Mouse (Mus musculus) liver, adult (tissue): Measurements from ENCODE around the gene Ethe1.
A peak's percentile ranks its signal among the peaks of the same experiment; 100 is the strongest.

ENCODE experiments used
- GATA4 ChIP-seq: IDR thresholded peaks from 2 replicates; pipeline ENCODE4 v1.6.1; 2014; ENCODE audit warnings: mild to moderate bottlenecking, low read length; ENCODE audit not compliant: insufficient replicate concordance

Gene Ethe1

DNA sequence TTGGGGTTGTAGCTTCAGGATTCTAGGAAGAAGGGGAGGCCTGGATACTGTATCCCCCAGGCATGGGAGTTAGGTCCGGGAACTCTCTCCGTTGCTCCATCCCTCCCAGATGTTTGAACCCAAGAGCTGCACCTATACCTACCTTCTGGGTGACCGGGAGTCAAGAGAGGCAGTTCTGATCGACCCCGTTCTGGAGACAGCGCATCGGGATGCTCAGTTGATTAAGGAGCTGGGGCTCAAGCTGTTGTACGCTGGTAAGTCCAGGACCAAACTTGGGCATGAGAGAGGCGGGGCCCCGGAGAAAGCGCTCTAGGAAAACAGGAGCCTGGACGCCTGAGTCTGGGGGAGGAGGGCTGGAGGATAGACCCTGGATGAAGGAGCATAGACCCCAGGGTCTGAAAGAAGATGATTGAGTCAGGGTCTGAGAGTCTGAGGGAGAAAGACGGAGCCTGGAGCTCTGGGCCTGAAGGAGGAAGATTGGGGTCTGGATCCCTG, 7.0 kb downstream of the Ethe1 start:
- no peak for TF ChIP-seq GATA4

GRCm38 (mm10) chr7:24595464-24595863, 8.1 kb downstream of the Ethe1 start:
- no peak for TF ChIP-seq GATA4

GRCm38 (mm10) chr7:24598121-24598520, 10.8 kb downstream of the Ethe1 start:
- no peak for TF ChIP-seq GATA4

- TF ChIP-seq GATA4: no peak
These were observed 12.1 kb downstream of the Ethe1 start for GRCm38 (mm10) chr7:24599211-24600067.

GRCm38 (mm10) chr7:24600941-24601597, 13.7 kb downstream of the Ethe1 start:
- peak; percentile 66; the same call in 1 of the 2 replicates for TF ChIP-seq GATA4

DNA sequence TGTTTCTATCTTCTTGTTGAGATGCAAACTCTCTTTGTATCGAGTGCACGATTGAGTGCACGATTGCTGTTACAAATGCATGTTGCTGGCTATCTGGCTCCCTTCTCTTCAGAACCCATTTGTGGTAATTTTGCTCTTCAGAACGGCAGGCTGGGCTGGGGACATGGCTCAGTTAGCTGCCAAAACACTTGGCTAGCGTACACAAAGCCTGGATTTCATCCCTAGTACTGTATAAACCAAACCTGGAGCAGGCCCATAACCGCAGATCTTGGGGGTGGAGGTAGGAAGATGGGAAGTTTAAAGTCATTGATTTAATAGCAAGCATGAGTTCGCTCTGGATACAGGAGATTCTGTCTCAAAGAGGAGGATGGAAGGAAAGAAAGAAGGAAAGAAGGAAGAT, 18.2 kb downstream of the Ethe1 start:
- no peak for TF ChIP-seq GATA4

DNA sequence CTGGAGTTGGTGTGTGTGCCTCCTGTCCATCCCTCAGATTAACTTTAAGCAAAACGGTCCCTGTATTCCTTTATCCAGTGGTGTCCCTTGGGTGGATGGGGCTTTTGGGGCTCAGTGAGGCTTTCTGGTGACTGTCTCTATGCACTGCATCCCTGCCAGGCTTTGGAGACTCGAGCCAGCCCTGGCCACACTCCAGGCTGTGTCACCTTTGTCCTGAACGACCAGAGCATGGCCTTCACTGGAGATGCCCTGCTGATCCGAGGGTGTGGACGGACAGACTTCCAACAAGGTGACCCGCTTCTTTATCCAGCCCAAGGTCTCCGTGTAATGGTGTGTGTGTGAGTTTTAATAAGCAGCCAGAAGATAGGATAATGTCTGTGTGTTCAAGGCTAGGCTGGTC, 18.7 kb downstream of the Ethe1 start:
- peak; percentile 12; the same call in 1 of the 2 replicates for TF ChIP-seq GATA4

- no peak for TF ChIP-seq GATA4
These were observed 20.7 kb downstream of the Ethe1 start for GRCm38 (mm10) chr7:24608017-24608416.

GRCm38 (mm10) chr7:24608561-24608960, 21.2 kb downstream of the Ethe1 start:
- TF ChIP-seq GATA4: no peak

DNA sequence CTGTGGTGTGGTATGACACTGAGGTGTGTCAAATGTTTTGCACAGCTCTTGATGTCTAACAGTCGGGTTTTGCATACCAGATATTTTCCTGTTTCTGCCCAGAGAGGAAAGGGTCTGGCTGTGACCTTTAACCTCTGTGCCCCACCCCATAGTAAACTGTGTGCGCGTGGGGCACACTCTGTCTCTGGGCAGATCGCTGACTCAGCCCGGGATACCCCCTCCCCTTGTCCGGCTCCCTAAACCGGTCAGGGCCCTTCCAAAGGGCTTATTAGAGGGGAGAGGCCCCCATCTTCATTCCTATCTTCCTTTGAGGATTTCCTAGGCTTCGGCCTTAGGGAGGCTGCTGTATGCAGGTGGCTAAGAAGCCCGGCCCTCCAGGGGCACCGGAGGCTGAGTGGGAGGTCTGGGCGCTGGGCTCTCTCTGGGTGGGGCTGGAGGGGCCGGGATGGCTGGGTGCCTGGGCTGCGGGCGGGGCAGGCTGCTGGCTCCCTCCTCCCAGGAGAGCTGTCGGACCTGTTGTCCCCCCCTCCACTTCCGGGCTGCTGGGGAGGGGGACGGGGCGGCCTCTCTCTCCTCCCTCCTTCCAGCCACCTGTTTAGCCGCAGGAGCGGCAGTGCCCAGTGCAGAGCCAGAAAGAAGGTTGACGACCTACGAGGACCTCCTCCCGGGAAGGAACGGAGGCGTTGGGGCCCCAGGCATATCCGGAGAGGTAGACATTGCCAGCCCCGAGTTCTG, 23.0 kb downstream of the Ethe1 start, which contains the start of gene Phldb3:
Gene Phldb3 (plus strand): TSS at position 620 of the 735 bp plus-strand sequence.
- TF ChIP-seq GATA4: no peak

DNA sequence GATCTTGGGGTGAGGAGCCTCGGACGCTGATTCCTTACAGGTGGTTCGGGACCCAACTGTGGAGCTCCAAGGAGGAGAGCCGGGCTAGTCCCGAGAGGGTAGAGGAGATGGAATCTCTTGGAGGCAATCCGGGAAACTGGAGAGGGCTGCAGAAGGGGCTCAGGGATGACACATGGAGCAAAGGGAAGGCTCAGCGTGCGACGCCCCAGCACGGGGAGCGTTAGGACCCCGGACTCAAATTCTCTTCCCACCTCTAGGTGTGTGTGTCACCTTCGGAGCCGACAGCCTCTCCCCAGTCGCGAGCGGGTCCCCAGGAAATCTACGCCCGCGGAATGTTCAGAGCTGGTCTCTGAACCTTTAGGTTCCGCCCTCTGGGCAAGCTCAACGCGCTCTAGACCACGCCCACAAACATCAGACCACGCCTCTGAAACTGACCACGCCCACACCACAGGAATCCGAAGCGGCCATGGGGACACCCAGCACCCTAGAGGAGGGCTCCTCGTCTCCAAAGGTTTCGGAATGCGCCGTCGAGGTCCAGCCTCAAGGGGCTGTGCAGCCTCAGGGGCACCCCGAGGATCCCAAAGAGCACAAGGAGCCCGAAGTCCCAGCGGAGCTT, 23.6 kb downstream of the Ethe1 start:
- TF ChIP-seq GATA4: no peak

DNA sequence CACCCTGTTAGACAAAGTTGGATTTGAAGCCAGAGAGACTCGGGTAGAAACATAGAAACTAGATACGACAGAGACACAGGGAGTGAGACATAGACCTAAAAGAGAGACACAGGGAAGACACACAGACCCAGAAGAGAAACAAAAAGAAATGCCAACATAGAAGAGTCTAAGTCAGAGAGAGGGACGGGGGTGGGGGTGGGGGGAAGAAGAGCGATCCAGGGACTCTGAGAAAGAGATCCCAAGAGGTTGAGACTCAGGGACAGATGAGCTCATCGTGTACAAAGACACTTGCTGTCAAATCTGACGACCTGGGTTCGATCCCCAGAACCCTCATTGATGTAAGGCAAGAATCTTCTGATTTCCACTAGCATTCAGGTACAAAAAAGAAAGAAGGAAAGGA, 24.4 kb downstream of the Ethe1 start:
- TF ChIP-seq GATA4: no peak

- no peak for TF ChIP-seq GATA4
These were observed 25.1 kb downstream of the Ethe1 start for GRCm38 (mm10) chr7:24612308-24612910.

GRCm38 (mm10) chr7:24614816-24615215, 27.5 kb downstream of the Ethe1 start:
- TF ChIP-seq GATA4: no peak

GRCm38 (mm10) chr7:24617763-24618162, 30.4 kb downstream of the Ethe1 start:
- no peak for TF ChIP-seq GATA4
